Mouse (Mus musculus) CH12.LX (cell line): Measurements from ENCODE around the gene Fosl1.

Experiments
- CTCF ChIP-seq, 2 experiments: IDR thresholded peaks in 1 of 2; conservative IDR thresholded peaks in 1 of 2; 2 replicates each; pipeline ENCODE4 v1.5.1; 2011 to 2012; ENCODE audit warnings: low read depth in 2 of 2, low read length in 2 of 2, improper control_type of control experiment in 1 of 2, inconsistent platforms in 1 of 2, mild to moderate bottlenecking in 1 of 2, moderate library complexity in 1 of 2
- KAT2A ChIP-seq: IDR thresholded peaks from 2 replicates; pipeline ENCODE4 v1.6.1; 2012; ENCODE audit warnings: low read length, improper control_type of control experiment, inconsistent platforms; ENCODE audit not compliant: insufficient replicate concordance
- MAX ChIP-seq: IDR thresholded peaks from 2 replicates; pipeline ENCODE4 v1.6.1; 2011; ENCODE audit warnings: low read length, improper control_type of control experiment
- MEF2A ChIP-seq: IDR thresholded peaks from 2 replicates; pipeline ENCODE4 v1.6.1; 2014; ENCODE audit warnings: low read depth, mild to moderate bottlenecking, inconsistent platforms, low read length, improper control_type of control experiment, borderline replicate concordance
- NELFE ChIP-seq: IDR thresholded peaks from 2 replicates; pipeline ENCODE4 v1.6.1; 2011; ENCODE audit warnings: low read depth, low read length, improper control_type of control experiment
- POLR2A ChIP-seq: IDR thresholded peaks from 2 replicates; pipeline ENCODE4 v1.6.1; 2011; ENCODE audit warnings: low read depth, mild to moderate bottlenecking, improper control_type of control experiment, low read length
- SIN3A ChIP-seq: IDR thresholded peaks from 2 replicates; pipeline ENCODE4 v1.6.1; 2012; ENCODE audit warnings: low read length, improper control_type of control experiment, inconsistent platforms
- TBP ChIP-seq: conservative IDR thresholded peaks from 2 replicates; pipeline ENCODE4 v1.6.1; 2011; ENCODE audit warnings: low read depth, low read length, improper control_type of control experiment
- UBTF ChIP-seq: IDR thresholded peaks from 2 replicates; pipeline ENCODE4 v1.6.1; 2012; ENCODE audit warnings: low read depth, mild to moderate bottlenecking, inconsistent platforms, low read length, improper control_type of control experiment, moderate library complexity
- ZC3H11A ChIP-seq: IDR thresholded peaks from 2 replicates; pipeline ENCODE4 v1.6.1; 2012; ENCODE audit warnings: low read depth, mild to moderate bottlenecking, inconsistent platforms, low read length, improper control_type of control experiment
- ZMIZ1 ChIP-seq: IDR thresholded peaks from 2 replicates; pipeline ENCODE4 v1.6.1; 2012; ENCODE audit warnings: low read depth, mild to moderate bottlenecking, inconsistent platforms, low read length, improper control_type of control experiment
- ZNF384 ChIP-seq: IDR thresholded peaks from 2 replicates; pipeline ENCODE4 v1.6.1; 2012; ENCODE audit warnings: low read depth, low read length, improper control_type of control experiment, inconsistent platforms

DNA sequence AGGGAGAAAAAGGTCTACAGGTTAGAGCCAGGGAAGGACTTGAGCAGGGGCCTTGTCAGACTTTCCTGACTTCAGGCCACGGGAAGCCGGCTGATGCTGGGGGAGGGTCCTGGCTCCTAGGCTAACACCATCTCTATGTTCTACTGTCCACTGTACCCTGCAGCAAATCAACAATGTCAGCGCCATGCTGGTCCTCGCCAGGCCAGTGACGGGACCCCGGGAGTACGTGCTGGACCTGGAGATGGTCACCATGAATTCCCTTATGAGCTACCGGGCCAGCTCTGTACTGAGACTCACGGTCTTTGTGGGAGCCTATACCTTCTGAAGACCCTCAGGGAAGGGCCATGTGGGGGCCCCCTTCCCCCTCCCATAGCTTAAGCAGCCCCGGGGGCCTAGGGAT is 34.1 kb downstream of the Fosl1 start:
- TF ChIP-seq POLR2A (no peak), NELFE (no peak), KAT2A (no peak), CTCF (conservative IDR thresholded peaks at IDR 0.05 in 1 of 2, IDR thresholded peaks at IDR 0.05 in 1 of 2; ENCODE audit: low read depth in 2 of 2, low read length in 2 of 2) (no peak), ZC3H11A (no peak), UBTF (no peak), ZNF384 (no peak), TBP (no peak), SIN3A (no peak), MEF2A (no peak), MAX (no peak), ZMIZ1 (no peak)
